Mouse (Mus musculus) gastrocnemius, adult 8-10 months (tissue): ENCODE results near the gene R3hdm1. TPM values are rescaled to one million over a fixed set of nuclear protein-coding genes. Genes with fewer than 3 reads are reported as not detected.
A peak's percentile ranks its signal among the peaks of the same experiment; 100 is the strongest.
"Not testable (repeated sequence)": the region's sequence is repeated elsewhere in the genome, so short reads cannot be mapped to it uniquely, and the experiment has no call there.

Experiments used
- DNase-seq, 2 experiments: peaks; one replicate each; pipeline ENCODE4 v3.0.0; 2022; ENCODE audit warnings: low spot score in 2 of 2
- total RNA-seq, 4 experiments: library from RNA; stranded (reverse); gene quantifications; 2 replicates each; pipeline ENCODE4 v1.2.4; 2022

Gene R3hdm1
- total RNA-seq, 4 experiments from 2014 or later = 74.0 to 90.8 (median 84.7) TPM

GRCm38 (mm10) chr1:128120913-128121627 is 18.0 kb downstream of the R3hdm1 start:
- DNase-seq = no peak

GRCm38 (mm10) chr1:128136222-128136621 is 33.1 kb downstream of the R3hdm1 start:
- DNase-seq = not testable (repeated sequence)

DNA sequence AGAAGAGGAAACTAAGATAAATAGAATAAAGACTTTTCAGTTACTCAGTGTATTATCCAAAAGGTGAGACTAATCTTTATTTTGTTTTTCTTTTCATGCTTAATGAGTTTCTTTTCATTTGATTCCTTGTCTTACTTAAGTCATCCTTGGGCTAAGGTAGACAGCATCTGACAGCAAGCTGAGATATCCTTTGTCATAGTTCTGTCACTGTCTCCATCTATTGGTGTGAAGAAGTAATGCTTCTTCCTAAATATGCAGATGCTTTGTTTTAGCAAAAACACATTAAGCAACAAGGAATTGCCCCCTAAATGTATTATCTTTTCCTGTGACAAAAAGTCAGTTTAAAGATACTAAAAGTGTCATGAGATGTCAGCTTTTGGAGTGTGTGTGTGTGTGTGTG is 37.9 kb downstream of the R3hdm1 start:
- DNase-seq = no peak

DNA sequence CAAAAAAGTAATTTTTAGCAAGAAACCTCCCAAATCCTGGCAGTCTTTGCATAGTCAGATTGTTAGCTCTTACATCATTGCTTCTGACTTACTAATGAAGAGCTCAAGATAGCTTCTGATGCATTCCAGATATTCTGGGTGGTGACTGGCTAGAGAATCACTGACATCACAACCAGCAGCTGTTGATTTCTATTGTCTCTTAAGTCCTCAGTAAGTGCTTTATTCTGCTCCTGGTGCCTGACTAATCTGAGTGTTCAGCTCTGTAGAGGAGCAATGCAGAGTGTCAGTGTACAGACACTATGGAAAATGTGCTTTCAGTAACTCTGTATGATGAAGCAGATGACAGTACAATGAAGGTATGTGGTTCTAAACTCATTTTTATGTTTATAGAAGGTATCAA is 38.6 kb downstream of the R3hdm1 start:
- no peak for DNase-seq

- DNase-seq = no peak
These were observed 63.9 kb downstream of the R3hdm1 start for GRCm38 (mm10) chr1:128166956-128167355.

DNA sequence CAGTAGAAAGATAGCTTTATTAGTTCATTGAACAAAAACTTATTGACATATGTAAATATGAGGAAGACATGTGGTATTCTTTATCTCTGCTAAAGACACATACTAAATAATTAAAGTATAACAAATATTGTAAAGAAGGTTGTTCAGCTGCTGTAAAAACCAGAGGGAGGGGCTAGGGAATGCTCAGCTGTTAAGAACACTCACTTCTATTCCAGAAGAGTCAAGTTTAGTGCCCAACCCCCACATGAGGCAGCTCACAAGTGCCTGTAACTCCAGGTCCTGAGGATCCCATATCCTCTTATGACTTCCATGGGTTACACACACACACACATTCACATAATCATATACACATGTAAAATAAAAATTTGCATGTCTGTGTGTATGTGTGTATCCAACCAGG is 67.0 kb downstream of the R3hdm1 start:
- no peak for DNase-seq

- no peak for DNase-seq
These were observed 88.3 kb downstream of the R3hdm1 start for GRCm38 (mm10) chr1:128191426-128191825.

DNA sequence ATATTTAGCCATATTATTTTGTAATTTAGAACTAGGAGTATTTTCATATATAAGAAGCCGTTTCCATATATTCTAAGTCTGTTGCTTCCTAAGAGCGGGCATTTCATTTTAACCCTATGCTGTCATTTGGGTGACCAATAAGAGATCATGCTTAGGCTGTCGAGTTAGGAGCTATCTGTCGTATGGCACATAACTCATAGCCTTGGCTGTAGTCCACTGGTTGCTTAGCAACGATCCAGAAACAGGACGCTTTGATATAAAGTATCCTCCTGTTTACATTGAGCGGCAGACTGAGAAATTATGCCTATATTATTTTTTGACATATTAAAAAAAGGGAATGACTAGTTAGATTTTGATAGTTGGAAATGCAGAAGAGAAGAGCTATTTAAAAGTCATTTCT is 89.3 kb downstream of the R3hdm1 start:
- no peak for DNase-seq

DNA sequence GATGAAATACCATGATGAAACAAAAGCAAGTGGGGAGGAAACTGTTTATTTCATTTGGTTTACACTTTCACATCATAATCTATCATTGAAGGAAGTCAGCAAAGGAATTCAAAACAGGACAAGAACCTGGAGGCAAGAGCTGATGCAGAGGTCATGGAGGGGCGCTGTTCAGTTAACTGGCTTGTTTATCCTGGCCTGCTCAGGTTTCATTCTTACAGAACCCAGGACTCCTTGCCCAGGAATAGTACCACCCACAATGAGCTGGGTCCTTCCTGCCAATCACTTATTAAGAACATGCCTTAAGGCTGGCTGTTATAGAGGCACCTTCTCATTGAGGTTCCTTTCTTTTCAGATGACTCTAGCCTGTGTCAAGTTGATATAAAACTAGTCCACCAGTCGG is 90.9 kb downstream of the R3hdm1 start:
- no peak for DNase-seq

DNA sequence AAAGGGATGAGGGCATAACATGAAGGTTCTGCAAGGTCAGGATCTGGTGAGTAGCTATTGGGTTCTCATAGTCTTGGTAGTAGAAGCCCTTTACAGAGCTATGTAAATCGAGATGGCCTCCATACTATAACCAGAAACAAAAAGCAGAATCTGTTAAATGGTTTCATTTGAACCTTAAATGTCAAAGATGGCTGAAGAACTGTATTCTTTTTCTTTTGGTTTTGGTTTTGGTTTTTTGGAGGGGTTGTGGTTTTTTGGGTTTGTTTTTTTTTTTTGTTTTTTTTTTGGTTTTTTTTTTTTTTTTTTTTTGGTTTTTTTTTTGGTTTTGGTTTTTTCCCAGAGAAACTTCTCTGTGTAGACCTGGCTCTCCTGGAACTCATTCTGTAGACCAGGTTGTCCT is 94.3 kb downstream of the R3hdm1 start:
- no peak for DNase-seq

GRCm38 (mm10) chr1:128213261-128213660 is 110.2 kb downstream of the R3hdm1 start:
- DNase-seq = no peak

DNA sequence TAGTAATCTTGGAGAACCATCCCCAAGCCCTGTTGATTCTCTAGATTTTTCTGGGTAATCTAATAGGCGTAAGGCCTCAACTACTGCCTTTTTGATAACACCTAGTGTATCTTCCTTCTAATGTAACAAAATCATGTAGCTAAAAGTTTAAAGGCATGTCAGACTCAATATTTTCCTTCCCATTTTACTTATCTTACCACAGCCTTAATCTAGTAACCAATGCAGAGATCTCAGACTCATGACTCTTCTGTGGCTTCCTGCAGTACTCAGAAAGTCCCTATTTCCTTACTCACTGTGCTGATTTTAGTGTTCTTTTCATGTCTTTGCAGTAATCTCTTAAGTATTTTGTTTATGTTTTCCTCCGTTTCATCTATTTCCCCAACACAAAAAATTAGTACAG is 118.8 kb downstream of the R3hdm1 start:
- no peak for DNase-seq

DNA sequence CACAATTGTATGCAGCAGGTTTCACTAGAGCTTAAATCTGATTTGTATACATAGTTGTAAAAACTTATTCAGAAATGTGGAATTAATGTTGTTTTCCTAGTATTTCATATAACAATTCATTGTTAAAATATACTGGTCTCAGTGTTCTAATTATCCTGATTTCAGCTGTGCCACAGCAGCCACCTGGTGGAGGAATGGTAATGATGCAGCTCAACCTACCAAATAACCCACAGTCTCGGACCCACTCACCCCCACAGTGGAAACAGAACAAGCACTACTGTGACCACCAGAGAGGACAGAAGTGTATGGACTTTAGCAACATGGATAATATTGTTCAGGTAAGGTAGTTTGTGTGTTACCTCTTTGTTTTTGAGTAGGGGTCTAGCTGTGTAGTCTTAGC is 120.2 kb downstream of the R3hdm1 start:
- DNase-seq = no peak

DNA sequence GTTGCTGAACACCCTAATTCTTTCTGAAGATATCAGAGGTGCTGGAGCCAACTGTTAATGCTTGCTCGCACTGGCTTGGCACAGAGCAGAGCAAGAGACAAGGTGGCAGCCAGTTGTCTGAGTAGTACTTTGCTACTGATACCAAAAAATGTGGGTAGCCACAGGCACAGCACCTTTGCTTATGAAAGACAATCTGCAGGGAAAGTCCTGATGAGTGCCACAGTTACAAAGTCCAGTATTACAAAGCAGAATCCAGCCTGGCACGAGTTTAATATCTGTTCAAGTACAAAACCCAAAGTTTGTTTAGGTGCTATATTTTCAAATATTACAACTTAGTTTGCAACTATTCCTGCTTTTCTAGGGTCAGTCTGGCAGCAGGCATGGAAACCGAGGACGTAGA is 132.1 kb downstream of the R3hdm1 start:
- no peak for DNase-seq

GRCm38 (mm10) chr1:128243627-128243995 is 140.5 kb downstream of the R3hdm1 start, which contains the start of gene Ubxn4:
TSS of gene Ubxn4 (plus strand) at chr1:128243964.
- DNase-seq = no peak

GRCm38 (mm10) chr1:128243996-128244726 is 141.1 kb downstream of the R3hdm1 start:
- DNase-seq = peak; percentile 94 to 98

DNA sequence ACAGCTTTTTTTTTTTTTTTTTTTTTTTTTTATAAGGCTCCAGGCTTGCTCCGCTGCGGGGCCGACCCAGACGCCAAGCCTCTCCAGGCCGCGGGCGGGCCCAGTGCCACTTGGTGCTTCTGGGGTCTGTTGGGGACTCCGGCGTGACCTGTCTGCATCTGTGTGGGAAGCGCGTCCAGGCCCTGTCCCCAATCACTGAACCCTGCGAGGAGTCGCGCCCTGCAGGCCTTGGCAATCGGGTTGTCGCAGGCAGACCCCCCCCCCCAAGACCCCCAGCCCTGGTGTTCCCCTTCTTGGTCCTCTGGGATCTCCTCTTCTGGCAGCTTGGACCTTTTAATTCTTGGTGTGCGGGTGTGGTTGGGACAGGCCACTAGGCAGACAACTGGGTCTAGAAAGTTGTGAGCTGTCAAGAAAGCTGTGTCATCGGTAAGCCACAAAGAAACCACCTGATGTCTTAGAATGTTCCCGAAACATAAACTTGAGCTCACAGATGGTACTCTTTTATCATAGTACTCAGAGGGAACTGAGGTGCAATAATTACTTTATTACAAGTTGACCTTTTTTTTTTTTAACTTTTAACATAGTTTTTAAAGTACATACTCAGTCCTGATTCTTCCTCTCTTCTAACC is 141.7 kb downstream of the R3hdm1 start:
- DNase-seq = peak; percentile 8 to 27

DNA sequence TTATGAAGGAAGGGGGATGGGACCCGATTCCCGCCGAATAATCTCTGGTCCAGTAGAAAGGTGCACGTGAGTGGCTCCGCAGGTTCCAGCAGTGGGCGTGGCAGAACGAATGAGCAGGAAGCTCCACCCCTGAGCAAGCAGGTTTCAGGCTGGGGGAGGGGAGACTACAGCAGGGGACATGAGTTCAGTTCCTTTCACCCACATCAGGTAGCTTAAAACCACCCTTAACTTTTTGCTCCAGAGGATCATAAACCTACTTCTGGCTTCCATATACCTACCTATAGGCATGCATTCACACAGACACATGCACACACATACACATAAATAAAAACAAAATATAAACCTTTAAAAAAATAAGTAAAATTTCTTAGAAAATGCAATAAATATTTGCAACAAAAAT is 164.0 kb downstream of the R3hdm1 start:
- not testable (repeated sequence) for DNase-seq

- DNase-seq = no peak
These were observed 167.6 kb downstream of the R3hdm1 start for GRCm38 (mm10) chr1:128270731-128271130.

DNA sequence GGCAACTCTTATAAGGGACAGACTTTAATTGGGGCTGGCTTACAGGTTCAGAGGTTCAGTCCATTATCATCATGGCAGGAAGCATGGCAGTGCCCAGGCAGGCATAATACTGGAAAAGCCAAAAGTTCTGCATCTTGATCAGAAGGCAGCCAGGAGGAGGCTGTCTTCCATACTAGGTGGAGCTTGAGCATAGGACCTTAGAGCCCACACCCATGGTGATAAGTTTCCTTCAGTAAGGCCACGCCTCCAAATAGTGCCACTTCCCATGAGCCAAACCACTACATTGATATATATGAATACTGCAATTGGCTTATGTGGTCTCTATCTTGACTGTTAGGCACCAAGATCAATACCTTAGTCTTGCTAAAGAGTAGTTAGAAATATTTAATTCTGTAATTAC is 172.8 kb downstream of the R3hdm1 start:
- no peak for DNase-seq

- no peak for DNase-seq
These were observed 175.5 kb downstream of the R3hdm1 start for GRCm38 (mm10) chr1:128278563-128278962.

GRCm38 (mm10) chr1:128281753-128282152 is 178.7 kb downstream of the R3hdm1 start:
- no peak for DNase-seq

DNA sequence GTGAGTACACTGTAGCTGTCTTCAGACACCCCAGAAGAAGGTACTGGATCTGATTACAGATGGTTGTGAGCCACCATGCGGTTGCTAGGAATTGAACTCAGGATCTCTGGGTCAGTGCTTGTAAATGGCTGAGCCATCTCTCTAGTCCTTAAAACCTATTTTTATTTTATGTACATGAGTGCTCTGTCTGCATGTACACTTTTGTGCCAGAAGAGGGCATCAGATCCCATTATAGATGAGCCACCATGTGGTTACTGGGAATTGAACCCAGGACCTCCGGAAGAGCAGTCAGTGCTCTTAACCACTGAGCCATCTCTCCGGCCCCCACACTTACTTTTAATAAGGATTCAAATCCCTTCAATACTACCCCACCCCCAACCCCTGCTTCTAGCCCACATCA is 179.8 kb downstream of the R3hdm1 start:
- no peak for DNase-seq
